Mouse (Mus musculus) olfactory bulb, adult 2 months (tissue): ENCODE measurements around the gene Gm13272.
"Not testable (repeated sequence)": the region's sequence is repeated elsewhere in the genome, so short reads cannot be mapped to it uniquely, and the experiment has no call there.

Source experiments
- CTCF ChIP-seq: fragments of 200-500 bp; IDR thresholded peaks from 2 replicates; pipeline ENCODE4 v1.5.1; 2012; ENCODE audit warnings: low read depth, mild to moderate bottlenecking, low read length, moderate library complexity; ENCODE audit not compliant: insufficient read depth
- POLR2A ChIP-seq: fragments of 200-500 bp; IDR thresholded peaks from 2 replicates; pipeline ENCODE4 v1.6.1; 2012; ENCODE audit warnings: mild to moderate bottlenecking, low read depth, low read length, moderate library complexity; ENCODE audit not compliant: insufficient read depth

DNA sequence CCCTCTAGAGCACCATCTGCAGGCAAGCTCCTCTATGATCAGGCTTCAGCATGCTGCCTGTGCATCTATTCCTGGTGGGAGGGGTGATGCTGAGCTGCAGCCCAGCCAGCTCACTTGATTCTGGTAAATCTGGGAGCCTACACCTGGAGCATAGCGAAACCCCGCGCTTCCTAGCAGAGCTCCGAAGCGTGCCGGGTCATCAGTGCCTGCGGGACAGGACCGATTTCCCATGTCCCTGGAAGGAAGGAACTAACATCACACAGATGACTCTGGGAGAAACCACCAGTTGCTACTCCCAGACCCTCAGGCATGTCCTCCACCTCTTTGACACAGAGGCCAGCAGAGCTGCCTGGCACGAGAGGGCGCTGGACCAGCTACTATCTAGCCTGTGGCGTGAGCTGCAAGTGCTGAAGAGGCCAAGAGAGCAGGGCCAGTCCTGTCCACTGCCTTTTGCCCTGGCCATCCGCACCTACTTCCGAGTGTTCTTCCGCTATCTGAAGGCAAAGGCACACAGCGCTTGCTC, 24.8 kb upstream of the Gm13272 start, which contains the start of gene Gm13271:
- TF ChIP-seq CTCF, POLR2A: not testable (repeated sequence)
